Mouse (Mus musculus) ES-E14 (cell line): ENCODE measurements around the gene Popdc3. TPM values are rescaled to one million over a fixed set of nuclear protein-coding genes. Genes with fewer than 3 reads are reported as not detected.
A peak's percentile ranks its signal among the peaks of the same experiment; 100 is the strongest.
"Not testable (repeated sequence)": the region's sequence is repeated elsewhere in the genome, so short reads cannot be mapped to it uniquely, and the experiment has no call there.

Experiments
- DNase-seq: peaks from one replicate; pipeline ENCODE4 v3.0.0-alpha.2; 2013; ENCODE audit warnings: low read depth, low spot score
- H3K27ac ChIP-seq: 2 replicates; pipeline ENCODE4 v1.5.1; 2012; ENCODE audit warnings: low read depth, mild to moderate bottlenecking, low read length, moderate library complexity, mixed read lengths; ENCODE audit not compliant: poor library complexity, insufficient read depth, severe bottlenecking
- H3K36me3 ChIP-seq: 2 replicates; pipeline ENCODE4 v1.6.1; 2012; ENCODE audit warnings: mild to moderate bottlenecking, low read length, moderate library complexity, mixed read lengths; ENCODE audit not compliant: control insufficient read depth, poor library complexity, insufficient read depth, severe bottlenecking
- H3K4me1 ChIP-seq, 2 experiments: fragments of 150-350 bp in 1 of 2; sonication (generic) in 1 of 2; 2 replicates each; pipeline ENCODE4 v1.6.1; 2012; ENCODE audit warnings: low read length in 2 of 2, mild to moderate bottlenecking in 1 of 2, mixed read lengths in 1 of 2; ENCODE audit not compliant: control insufficient read depth in 2 of 2, insufficient read depth in 2 of 2, poor library complexity in 1 of 2
- H3K4me3 ChIP-seq, 2 experiments: fragments of 150-350 bp in 1 of 2; sonication (generic) in 1 of 2; 2 replicates each; pipeline ENCODE4 v1.5.1; 2012; ENCODE audit warnings: low read length in 2 of 2, low read depth in 1 of 2, mild to moderate bottlenecking in 1 of 2, mixed read lengths in 1 of 2; ENCODE audit not compliant: insufficient read depth in 1 of 2, poor library complexity in 1 of 2, severe bottlenecking in 1 of 2
- H3K9ac ChIP-seq: 2 replicates; pipeline ENCODE4 v1.6.1; 2012; ENCODE audit warnings: low read depth, mild to moderate bottlenecking, low read length, mixed read lengths; ENCODE audit not compliant: poor library complexity, insufficient read depth, severe bottlenecking
- H3K9me3 ChIP-seq: fragments of 150-350 bp; sonication (generic); 2 replicates; pipeline ENCODE4 v1.6.1; 2012; ENCODE audit warnings: low read depth, mild to moderate bottlenecking, low read length; ENCODE audit not compliant: control insufficient read depth, insufficient read depth
- CHD2 ChIP-seq: IDR thresholded peaks from 2 replicates; pipeline ENCODE4 v1.6.1; 2014; ENCODE audit warnings: mild to moderate bottlenecking, low read depth, low read length, inconsistent platforms
- HCFC1 ChIP-seq: IDR thresholded peaks from 2 replicates; pipeline ENCODE4 v1.6.1; 2012; ENCODE audit warnings: low read length, inconsistent platforms, borderline replicate concordance; ENCODE audit not compliant: insufficient read depth
- MAFK ChIP-seq: IDR thresholded peaks from 2 replicates; pipeline ENCODE4 v1.6.1; 2014; ENCODE audit warnings: mild to moderate bottlenecking, low read depth, low read length, inconsistent platforms; ENCODE audit not compliant: insufficient read depth
- ZC3H11A ChIP-seq: IDR thresholded peaks from 2 replicates; pipeline ENCODE4 v1.6.1; 2012; ENCODE audit warnings: low read depth, mild to moderate bottlenecking, inconsistent platforms, low read length, borderline replicate concordance
- ZNF384 ChIP-seq: IDR thresholded peaks from 2 replicates; pipeline ENCODE4 v1.6.1; 2012; ENCODE audit warnings: low read depth, low read length, inconsistent platforms
- in situ Hi-C, 2 experiments: fragments of 600-800 bp; cut with MboI; formaldehyde crosslinking; loops; one replicate each; pipeline ENCODE4 v1.15.1; 2025; ENCODE audit warnings: low sequenced_read_pairs in 2 of 2, inconsistent platforms in 1 of 2; ENCODE audit not compliant: unreplicated experiment in 2 of 2
- total RNA-seq: library from RNA; depleted of rRNA; stranded (reverse); fragments of 300-350 nt; gene quantifications from 2 replicates; pipeline ENCODE4 v1.2.3, GENCODE M21; 2012

The Popdc3 gene
- total RNA-seq, 1 experiment = 0.85 TPM

DNA sequence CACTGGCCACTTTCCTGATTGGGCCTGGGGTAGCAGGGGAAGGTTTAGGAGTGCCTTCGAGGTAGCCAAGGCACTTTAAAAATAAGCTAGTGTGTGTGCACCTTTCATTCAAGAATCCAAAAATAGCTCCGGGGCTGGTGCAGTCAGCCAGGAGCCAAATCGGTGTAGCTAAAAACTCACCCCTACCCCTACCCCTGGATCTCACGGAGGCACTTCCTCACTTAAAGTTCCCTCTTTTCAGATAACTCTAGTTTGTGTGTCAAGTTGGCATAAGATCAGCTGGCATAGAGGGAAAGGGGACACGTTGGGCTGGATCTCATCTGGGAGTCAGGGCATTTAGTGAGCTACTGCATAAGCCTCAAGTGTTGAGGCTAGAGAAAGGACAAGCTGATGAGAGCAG, 107.8 kb downstream of the Popdc3 start:
- Histone ChIP-seq H3K9me3 (no peaks in the 10 kb centered on the region), H3K36me3 (no peaks in the 10 kb centered on the region), H3K27ac (no peak overlapping the region), H3K9ac (no peak overlapping the region), H3K4me3 (no peak overlapping the region), H3K4me1 (peaks cover 0 to 2% of the 10 kb centered on the region in 2 experiments; a peak in 3 of 4 replicates)
- in situ Hi-C loops = no loop called here
- TF ChIP-seq CHD2 (no peak), MAFK (no peak), ZNF384 (no peak), ZC3H11A (no peak), HCFC1 (no peak)
- DNase-seq = no peak

DNA sequence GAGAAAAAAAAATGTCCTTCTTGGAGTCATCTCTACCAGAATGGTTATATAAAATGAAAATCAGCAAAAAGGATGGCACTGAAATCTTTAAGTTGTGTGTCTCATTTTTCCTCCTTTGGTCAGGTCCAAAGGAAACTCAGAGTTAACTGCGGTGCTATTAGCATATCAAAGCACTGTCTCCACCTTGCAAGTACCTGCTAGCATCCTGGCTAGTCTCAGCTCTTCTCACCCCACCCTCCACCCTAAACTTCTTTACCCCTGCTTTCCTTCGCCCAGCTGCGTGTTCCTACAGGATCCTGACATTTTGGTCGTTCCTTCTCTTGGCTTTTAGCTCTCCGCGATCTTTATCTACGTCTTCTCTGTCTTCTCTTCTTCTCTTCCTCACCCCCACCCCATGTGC, 110.5 kb downstream of the Popdc3 start:
- Histone ChIP-seq H3K9me3 (no peaks in the 10 kb centered on the region), H3K9ac (no peak overlapping the region), H3K4me3 (no peak overlapping the region), H3K4me1 (peaks cover 0 to 4% of the 10 kb centered on the region in 2 experiments; a peak in 3 of 4 replicates), H3K36me3 (no peaks in the 10 kb centered on the region), H3K27ac (no peak overlapping the region)
- DNase-seq = peak; percentile 30
- in situ Hi-C loops = no loop called here
- TF ChIP-seq MAFK (no peak), ZC3H11A (no peak), HCFC1 (no peak)

DNA sequence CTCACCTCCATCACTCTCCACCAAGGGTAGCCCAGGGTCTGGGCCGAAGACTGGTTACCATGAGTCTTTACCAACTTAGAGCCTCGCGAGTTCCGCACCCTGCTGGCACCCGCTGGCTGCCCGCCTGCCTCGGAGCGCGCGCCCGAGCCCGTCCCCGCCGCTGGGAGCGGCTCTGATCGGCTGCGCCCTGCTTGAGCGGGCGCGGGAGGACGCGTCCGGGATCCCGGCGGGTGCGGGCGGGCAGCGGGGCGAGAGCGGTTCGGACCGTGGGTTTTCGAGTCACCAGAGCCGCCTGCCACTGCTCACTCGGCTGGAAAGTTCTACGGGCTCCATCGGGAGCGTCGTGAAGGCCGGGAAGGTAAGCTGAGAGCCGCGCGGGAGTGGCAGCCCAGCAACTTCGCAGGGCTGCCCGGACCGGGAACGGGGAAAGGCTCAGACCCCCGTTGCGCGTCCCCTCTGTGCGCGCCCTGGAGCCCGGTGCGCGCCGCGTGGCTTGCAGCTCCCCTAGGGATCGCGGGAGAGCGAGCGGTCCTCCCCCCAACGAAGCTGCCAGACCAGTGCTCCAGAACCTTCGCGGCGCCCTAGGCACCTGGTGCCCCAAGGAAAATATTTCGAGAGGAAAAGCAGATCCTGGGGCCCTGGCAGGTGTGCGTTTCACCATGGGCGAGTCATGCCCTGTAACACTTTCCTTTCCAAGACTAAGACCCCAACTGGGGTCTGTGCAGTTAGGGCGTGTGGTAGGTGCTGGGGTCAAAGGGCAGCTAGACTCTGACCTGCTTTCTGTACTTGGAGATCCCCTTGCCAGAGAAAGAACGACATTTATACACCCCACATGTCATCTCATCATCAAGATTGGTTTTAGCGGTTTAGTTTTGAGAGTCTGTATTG, 111.6 kb downstream of the Popdc3 start:
- peak overlapping the region; percentile 57 to 82 for H3K4me3 ChIP-seq
- TF ChIP-seq CHD2 = no peak
- TF ChIP-seq ZNF384 = no peak
- TF ChIP-seq MAFK = no peak
- TF ChIP-seq HCFC1 = no peak
- TF ChIP-seq ZC3H11A = no peak
- peak; percentile 15 for DNase-seq
- in situ Hi-C loops = no loop called here
- no peaks in the 10 kb centered on the region for H3K36me3 ChIP-seq
- no peaks in the 10 kb centered on the region for H3K9me3 ChIP-seq
- H3K9ac ChIP-seq = peak overlapping the region; percentile 56
- H3K4me1 ChIP-seq = peaks cover 0 to 4% of the 10 kb centered on the region in 2 experiments; a peak in 3 of 4 replicates
- H3K27ac ChIP-seq = no peak overlapping the region

DNA sequence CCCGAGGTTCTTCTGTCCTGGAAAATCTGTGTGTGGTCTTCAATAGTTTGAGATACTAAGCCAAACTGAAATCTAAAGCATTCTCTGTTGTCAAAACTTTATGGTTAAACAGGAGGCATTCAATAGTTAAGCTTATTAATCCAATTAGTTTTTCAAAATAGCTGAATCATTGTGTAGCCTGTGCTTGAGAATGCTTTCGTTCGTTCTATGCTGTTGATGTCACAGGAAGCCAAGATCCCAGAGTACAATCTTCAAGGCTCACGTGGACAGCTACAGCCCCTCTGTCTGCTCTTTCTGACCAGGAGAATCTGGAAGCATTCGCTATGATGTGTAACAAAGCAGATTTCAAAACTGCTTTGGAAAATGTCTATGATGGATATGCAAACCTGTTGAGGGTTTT, 112.7 kb downstream of the Popdc3 start:
- H3K27ac ChIP-seq = no peak overlapping the region
- no peak overlapping the region for H3K9ac ChIP-seq
- DNase-seq = no peak
- in situ Hi-C loops = no loop called here
- H3K4me1 ChIP-seq = peaks cover 0 to 4% of the 10 kb centered on the region in 2 experiments; a peak in 3 of 4 replicates
- no peak overlapping the region for H3K4me3 ChIP-seq
- no peaks in the 10 kb centered on the region for H3K9me3 ChIP-seq
- no peaks in the 10 kb centered on the region for H3K36me3 ChIP-seq
- TF ChIP-seq CHD2 (no peak), ZNF384 (no peak), MAFK (no peak), ZC3H11A (no peak), HCFC1 (no peak)

DNA sequence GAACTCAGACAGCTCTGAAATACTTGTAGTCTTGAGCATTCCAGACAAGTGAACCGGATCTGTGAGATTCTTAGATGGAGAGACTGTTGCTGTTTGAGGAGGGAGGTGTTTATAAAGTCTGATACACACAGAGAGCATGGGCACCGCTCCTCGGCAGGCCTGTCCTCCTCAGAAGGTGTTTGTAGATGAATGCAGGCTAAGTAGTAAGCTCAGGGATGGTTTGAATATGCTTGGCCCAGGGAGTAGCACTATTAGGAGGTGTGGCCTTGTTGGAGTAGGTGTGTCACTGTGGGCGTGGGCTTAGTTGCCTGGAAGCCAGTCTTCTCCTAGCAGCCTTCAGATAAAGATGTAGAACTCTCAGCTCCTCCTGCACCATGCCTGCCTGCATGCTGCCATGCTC, 114.3 kb downstream of the Popdc3 start:
- H3K9ac ChIP-seq, in situ Hi-C loops, DNase-seq: not testable (repeated sequence)

More for the DNA sequence above, 114.3 kb downstream of the Popdc3 start:
- not testable (repeated sequence) for H3K36me3 ChIP-seq, H3K4me1 ChIP-seq, H3K4me3 ChIP-seq, H3K9me3 ChIP-seq, H3K27ac ChIP-seq
